Mouse (Mus musculus): Measurements from ENCODE around the gene Rnf10. TPM values are rescaled to one million over a fixed set of nuclear protein-coding genes. Genes with fewer than 3 reads are reported as not detected.
"Not testable (repeated sequence)": the region's sequence is repeated elsewhere in the genome, so short reads cannot be mapped to it uniquely, and the experiment has no call there.

Rnf10 gene
- 163 and 168 TPM in 2 replicates for polyA plus RNA-seq (2011; ENCODE audit: insufficient read length, low read depth, missing spikeins)

DNA sequence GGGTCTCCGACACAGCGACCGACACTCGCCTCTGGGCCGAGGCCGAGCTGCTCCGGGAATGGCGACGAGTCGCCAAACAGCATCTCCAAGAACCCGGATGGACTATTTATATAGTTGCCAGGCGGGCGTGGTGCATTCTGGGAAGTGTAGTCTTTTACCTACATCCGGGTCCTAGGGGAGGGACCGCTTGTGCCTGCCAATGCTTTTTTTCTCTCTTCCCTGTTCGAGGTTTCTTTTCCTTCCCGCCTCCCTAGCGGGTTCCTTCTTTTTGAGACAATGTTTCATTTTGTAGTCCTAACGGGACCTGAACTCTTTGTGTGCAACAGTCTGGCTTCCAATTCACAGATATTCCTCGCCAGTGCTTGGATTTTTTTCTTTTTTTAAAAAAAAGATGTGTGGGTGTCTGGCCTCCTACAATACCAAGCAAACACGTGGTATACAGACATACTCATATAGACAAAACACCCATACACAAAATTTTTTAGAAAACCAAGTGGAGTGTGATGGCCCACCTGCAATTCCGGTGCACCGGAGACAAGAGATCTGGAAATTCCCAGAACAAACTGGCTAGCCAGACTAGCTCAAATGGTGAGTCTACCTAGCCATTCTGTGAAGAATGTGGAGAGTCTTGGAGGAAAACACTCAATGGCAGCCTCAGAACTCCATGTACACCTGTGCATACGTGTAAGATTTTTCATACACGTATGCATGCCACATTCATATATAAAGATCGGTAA lies at the start of gene Rnf10:
Rnf10 (minus strand) TSS at position 87 of the 737 bp plus-strand sequence.
- peak within 1 kb of the TSS; percentile 65 for H3K27ac ChIP-seq (ENCODE audit: insufficient read depth, low read length)
- TF ChIP-seq POLR2A (IDR thresholded peaks at IDR 0.05; ENCODE audit: low read depth, low read length) (peak; percentile 99), CTCF (IDR thresholded peaks at IDR 0.05; ENCODE audit: borderline replicate concordance, insufficient read depth, low read length) (no peak)
- peak within 1 kb of the TSS; percentile 80 for H3K4me3 ChIP-seq (ENCODE audit: insufficient read depth, low read length)
- H3K4me1 ChIP-seq (ENCODE audit: control insufficient read depth, insufficient read depth, low read length), result peaks cover 13% of the 10 kb centered on the region

DNA sequence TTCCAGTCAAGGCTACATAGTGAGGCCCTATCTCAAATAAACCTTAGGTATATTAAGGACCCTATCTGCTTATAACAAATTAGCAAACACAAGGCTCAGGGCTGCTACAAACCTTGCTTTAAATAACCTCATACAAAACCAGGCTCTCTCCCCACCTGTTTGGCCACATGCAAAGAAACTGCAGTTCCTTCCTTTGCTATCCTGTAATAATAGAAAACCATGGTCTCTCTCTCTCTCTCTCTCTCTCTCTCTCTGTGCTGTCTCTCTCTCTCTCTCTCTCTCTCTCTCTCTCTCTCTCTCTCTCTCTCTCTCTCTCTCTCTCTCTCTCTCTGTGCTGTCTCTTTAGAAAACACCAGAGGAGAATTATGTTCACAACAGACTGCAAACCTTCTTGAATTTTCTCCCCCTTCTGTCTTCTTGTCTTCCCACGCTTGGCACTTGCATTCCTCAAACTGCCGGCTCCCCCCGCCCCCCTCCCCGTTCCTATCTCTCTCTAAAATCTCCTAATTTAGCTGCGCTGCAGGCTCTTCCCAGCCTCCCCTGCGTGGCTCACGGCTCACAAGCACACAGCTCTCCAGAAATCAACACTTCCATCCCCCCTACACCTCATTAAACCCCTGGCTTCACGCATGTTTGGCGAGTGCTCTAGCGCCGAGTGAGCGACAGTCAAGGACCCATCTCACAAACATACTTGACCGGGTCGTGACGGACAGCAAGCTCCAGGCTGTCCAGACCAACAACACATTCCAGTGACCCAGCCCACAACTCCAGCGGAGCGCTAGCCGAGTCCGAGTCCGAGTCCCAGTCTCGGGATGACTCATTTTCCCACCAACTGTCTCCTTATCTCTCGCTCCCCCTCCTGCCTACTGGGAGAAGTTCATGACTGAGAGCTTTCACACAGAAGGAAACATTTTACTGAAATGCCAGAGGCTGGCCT lies 46.6 kb upstream of the Rnf10 start:
- peak; percentile 56 for TF ChIP-seq POLR2A (IDR thresholded peaks at IDR 0.05; ENCODE audit: low read depth, low read length)
- no peak for TF ChIP-seq CTCF (IDR thresholded peaks at IDR 0.05; ENCODE audit: borderline replicate concordance, insufficient read depth, low read length)
- H3K4me3 ChIP-seq (ENCODE audit: insufficient read depth, low read length), result peak overlapping the region; percentile 48
- H3K4me1 ChIP-seq (ENCODE audit: control insufficient read depth, insufficient read depth, low read length), result peaks cover 2% of the 10 kb centered on the region; the same call in 1 of the 2 replicates
- peak overlapping the region; percentile 96 for H3K27ac ChIP-seq (ENCODE audit: insufficient read depth, low read length)

DNA sequence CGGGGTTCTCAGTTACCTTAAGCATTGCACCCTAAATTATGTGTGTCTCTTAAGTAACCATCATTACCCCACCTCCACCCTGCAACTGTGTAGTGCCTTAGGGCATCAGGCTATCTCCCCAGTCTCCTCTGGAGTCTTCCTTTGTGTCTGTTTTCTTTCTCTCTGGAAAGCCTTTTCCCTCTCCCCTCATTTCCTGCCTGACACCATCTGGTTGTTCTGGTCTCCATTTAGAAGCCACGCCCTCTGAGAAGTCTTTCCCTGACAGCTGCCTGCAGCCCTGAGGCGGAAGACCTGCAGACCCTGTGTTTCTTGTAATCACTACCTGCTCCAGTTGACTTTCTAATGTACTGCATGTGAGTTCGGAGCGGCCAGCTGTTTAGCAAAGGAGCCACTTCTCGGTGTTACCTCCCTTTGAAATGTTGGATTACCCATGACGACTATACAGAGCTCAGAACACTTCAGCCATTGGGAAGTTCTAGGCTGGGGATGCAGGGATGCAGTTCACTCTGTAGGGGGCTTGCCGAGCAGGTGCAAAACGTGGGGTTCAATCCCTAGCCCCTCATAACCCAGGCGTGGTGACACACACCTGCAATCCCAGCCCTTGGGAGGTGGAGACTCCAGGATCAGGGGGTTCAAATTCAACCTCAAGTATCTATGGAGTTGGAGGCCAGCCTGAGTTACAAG lies 45.1 kb upstream of the Rnf10 start:
- peaks cover 2% of the 10 kb centered on the region; the same call in 1 of the 2 replicates for H3K4me1 ChIP-seq (ENCODE audit: control insufficient read depth, insufficient read depth, low read length)
- H3K27ac ChIP-seq (ENCODE audit: insufficient read depth, low read length), result no peak overlapping the region
- TF ChIP-seq CTCF (IDR thresholded peaks at IDR 0.05; ENCODE audit: borderline replicate concordance, insufficient read depth, low read length) (no peak), POLR2A (IDR thresholded peaks at IDR 0.05; ENCODE audit: low read depth, low read length) (no peak)
- H3K4me3 ChIP-seq (ENCODE audit: insufficient read depth, low read length), result no peak overlapping the region

DNA sequence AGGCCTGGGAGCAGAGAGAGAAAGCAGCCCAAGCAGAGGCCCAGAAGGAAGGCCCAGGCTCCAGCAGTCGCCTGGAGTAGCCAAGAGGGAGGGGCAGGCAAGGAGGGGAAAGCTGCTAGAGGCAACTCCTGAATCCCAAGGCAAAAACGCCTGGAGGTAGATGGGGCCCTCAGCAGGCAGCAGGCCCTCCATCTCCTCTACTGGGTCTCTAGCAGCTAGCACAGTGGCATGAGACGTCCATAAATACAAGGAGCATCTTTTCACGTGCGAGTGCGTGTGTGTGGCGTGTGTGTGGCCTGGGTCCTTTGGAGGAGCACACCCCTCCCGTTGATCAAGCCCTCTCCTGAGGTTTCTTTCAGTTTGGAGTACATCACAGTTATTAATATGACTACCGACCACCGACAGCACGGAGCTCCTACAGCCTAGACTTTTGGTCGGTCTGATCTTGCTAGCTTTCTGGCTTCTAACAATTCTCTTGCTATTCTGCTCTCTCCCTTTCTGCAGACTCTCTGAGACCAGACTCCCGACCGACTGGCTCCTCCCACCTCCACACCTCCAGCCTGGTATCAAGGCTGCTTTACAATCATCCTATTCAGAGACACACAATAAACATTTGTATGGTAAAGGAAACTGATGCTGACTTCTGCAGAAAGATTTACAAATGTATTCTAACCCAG lies 44.4 kb upstream of the Rnf10 start:
- Histone ChIP-seq H3K4me1 (ENCODE audit: control insufficient read depth, insufficient read depth, low read length) (peaks cover 2% of the 10 kb centered on the region; the same call in 1 of the 2 replicates), H3K27ac (ENCODE audit: insufficient read depth, low read length) (no peak overlapping the region), H3K4me3 (ENCODE audit: insufficient read depth, low read length) (no peak overlapping the region)
- TF ChIP-seq POLR2A (IDR thresholded peaks at IDR 0.05; ENCODE audit: low read depth, low read length) (no peak; the same call in 1 of the 2 replicates), CTCF (IDR thresholded peaks at IDR 0.05; ENCODE audit: borderline replicate concordance, insufficient read depth, low read length) (no peak)

DNA sequence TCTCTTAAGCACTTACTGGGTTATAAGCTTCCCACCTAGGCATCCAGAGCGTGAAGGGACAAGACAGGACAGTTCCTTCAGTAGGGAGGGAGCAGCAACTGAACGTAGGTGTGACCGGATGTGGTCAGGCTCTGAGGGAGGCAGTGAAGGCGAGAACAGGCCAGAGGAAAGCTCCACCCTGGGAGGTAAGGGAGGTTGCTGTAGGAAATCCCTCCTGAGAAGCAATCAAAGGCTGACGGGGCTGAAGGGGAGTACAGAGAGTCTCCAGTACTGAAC lies 40.9 kb upstream of the Rnf10 start:
- peaks cover 2% of the 10 kb centered on the region; the same call in 1 of the 2 replicates for H3K4me1 ChIP-seq (ENCODE audit: control insufficient read depth, insufficient read depth, low read length)
- no peak overlapping the region for H3K4me3 ChIP-seq (ENCODE audit: insufficient read depth, low read length)
- no peak for TF ChIP-seq CTCF (IDR thresholded peaks at IDR 0.05; ENCODE audit: borderline replicate concordance, insufficient read depth, low read length)
- no peak for TF ChIP-seq POLR2A (IDR thresholded peaks at IDR 0.05; ENCODE audit: low read depth, low read length)
- H3K27ac ChIP-seq (ENCODE audit: insufficient read depth, low read length), result no peak overlapping the region

DNA sequence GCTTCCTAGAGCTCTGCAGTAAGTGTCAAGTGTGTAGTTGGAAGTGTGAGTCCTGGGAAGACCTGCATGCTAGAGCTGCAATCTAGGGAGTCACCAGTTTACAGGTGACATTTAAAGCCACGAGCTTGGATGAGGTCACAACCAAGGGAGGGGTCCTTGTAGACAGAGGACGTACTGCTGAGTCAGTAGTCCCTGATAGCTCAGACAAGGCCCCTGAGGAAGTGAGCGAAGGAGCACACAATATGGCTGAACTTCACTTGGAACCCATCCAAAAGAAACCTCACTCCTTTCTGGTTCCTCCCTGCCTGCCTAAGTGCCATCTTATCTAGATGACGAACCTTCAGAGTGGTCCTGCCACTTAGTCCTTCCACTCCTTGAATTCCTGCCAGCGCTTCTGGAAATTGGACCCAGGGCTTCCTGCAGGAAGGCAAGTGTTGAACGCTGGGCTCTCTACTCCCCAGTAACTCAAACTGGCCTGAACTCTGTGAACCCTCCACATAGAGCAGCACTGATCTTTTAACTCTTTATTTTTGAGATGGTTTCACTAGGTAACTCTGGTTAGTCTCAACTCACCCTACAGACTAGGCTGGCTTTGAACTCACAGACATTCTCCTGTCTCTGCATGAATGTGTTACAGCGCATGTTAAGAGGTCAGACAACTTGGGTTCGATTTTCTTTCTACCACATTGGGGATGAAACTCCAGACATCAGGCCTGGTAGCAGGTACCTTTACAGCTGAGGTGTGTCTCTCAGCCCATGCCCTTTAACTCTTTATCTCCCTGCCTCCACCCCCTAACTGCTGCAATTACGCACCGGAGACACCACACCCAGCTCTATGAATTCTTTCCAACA lies 40.3 kb upstream of the Rnf10 start:
- no peak overlapping the region for H3K27ac ChIP-seq (ENCODE audit: insufficient read depth, low read length)
- no peak overlapping the region for H3K4me3 ChIP-seq (ENCODE audit: insufficient read depth, low read length)
- TF ChIP-seq POLR2A (IDR thresholded peaks at IDR 0.05; ENCODE audit: low read depth, low read length) (no peak), CTCF (IDR thresholded peaks at IDR 0.05; ENCODE audit: borderline replicate concordance, insufficient read depth, low read length) (no peak)
- peaks cover 2% of the 10 kb centered on the region; the same call in 1 of the 2 replicates for H3K4me1 ChIP-seq (ENCODE audit: control insufficient read depth, insufficient read depth, low read length)

GRCm38 (mm10) chr5:115312354-115312753 lies 39.7 kb upstream of the Rnf10 start:
- Histone ChIP-seq H3K4me3 (ENCODE audit: insufficient read depth, low read length) (no peak overlapping the region), H3K27ac (ENCODE audit: insufficient read depth, low read length) (no peak overlapping the region), H3K4me1 (ENCODE audit: control insufficient read depth, insufficient read depth, low read length) (no peaks in the 10 kb centered on the region)
- TF ChIP-seq POLR2A (IDR thresholded peaks at IDR 0.05; ENCODE audit: low read depth, low read length) (no peak), CTCF (IDR thresholded peaks at IDR 0.05; ENCODE audit: borderline replicate concordance, insufficient read depth, low read length) (no peak)

DNA sequence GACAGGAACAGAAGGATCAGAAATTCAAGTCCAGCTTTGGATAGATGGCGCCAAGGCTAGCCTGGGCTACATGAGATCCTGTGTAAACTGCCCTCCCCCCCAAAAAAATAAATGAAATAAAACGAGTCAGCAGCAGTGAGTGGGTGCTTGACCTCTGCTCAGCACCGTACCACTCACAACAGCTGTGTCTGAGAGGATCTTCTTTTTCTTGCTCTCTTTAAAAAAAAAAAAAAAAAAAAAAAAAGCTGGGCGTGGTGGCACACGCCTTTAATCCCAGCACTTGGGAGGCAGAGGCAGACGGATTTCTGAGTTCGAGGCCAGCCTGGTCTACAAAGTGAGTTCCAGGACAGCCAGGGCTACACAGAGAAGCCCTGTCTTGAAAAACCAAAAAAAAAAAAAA lies 29.5 kb upstream of the Rnf10 start:
- H3K27ac ChIP-seq (ENCODE audit: insufficient read depth, low read length); H3K4me1 ChIP-seq (ENCODE audit: control insufficient read depth, insufficient read depth, low read length); H3K4me3 ChIP-seq (ENCODE audit: insufficient read depth, low read length): not testable (repeated sequence)
